Mouse (Mus musculus) heart, postnatal 0 days (tissue): Measurements from ENCODE around the gene Fhad1.

Source experiments
- CTCF ChIP-seq: IDR thresholded peaks from 2 replicates; pipeline ENCODE4 v1.5.1; 2016; ENCODE audit warnings: antibody characterized with exemption, control low read depth, low read depth
- EP300 ChIP-seq: IDR thresholded peaks from 2 replicates; pipeline ENCODE4 v1.6.1; 2016; ENCODE audit warnings: antibody characterized with exemption, low read depth

DNA sequence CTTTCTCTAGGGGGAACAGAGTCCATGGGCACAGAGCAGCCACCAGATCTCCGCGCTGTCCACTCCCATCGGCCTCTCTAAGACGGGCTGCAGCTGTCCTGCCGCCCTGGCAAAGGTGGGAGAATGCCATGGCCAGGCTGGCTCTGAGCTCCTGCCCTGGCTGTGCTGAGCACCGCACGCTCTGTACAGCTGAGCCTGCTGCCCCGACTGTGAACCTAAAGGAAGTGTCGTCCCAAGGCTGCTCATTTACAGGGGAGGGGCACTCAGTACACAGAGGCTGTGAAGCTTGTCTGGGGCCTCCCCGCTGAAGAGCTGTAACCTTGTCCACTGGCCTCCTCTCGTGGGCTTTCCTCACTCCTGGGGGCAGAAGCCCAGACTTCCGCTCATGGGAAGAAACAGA is 29.6 kb upstream of the Fhad1 start:
- no peak for TF ChIP-seq EP300
- TF ChIP-seq CTCF: no peak
